Mouse (Mus musculus) G1E (cell line): ENCODE data around the gene Car10. TPM values are rescaled to one million over a fixed set of nuclear protein-coding genes. Genes with fewer than 3 reads are reported as not detected.

Experiments
- ATAC-seq: 2 replicates; pipeline ENCODE4 v1.8.0; 2016; ENCODE audit warnings: mild to moderate bottlenecking; ENCODE audit not compliant: insufficient number of reproducible peaks, poor library complexity, low FRiP score, severe bottlenecking; ENCODE audit errors: extremely low read depth
- DNase-seq: peaks from one replicate; pipeline ENCODE4 v3.0.0; 2012; ENCODE audit warnings: low spot score
- H3K27me3 ChIP-seq: 2 replicates; pipeline ENCODE4 v1.6.1; 2012; ENCODE audit warnings: mild to moderate bottlenecking, low read length, inconsistent platforms; ENCODE audit not compliant: insufficient read depth
- H3K36me3 ChIP-seq: replicated peaks from 2 replicates; pipeline ENCODE3; 2012; ENCODE audit warnings: mild to moderate bottlenecking, inconsistent platforms
- H3K4me1 ChIP-seq: 2 replicates; pipeline ENCODE4 v1.6.1; 2012; ENCODE audit warnings: low read depth, low read length, inconsistent platforms, mixed read lengths; ENCODE audit not compliant: insufficient read depth
- H3K4me3 ChIP-seq: 2 replicates; pipeline ENCODE4 v1.5.1; 2012; ENCODE audit warnings: low read depth, mild to moderate bottlenecking, inconsistent platforms, low read length, moderate library complexity, mixed read lengths
- H3K9me3 ChIP-seq: replicated peaks from 2 replicates; pipeline ENCODE4 v1.6.1; 2012; ENCODE audit warnings: inconsistent platforms
- CTCF ChIP-seq: IDR thresholded peaks from 2 replicates; pipeline ENCODE4 v1.5.1; 2012; ENCODE audit warnings: low read depth, low read length, inconsistent platforms, mixed read lengths
- GATA1 ChIP-seq: IDR thresholded peaks from 2 replicates; pipeline ENCODE4 v1.6.1; 2012; ENCODE audit warnings: borderline replicate concordance, low read length, inconsistent platforms, mixed read lengths
- GATA2 ChIP-seq: IDR thresholded peaks from 2 replicates; pipeline ENCODE4 v1.6.1; 2012; ENCODE audit warnings: low read depth, low read length, inconsistent platforms, borderline replicate concordance
- POLR2AphosphoS5 ChIP-seq: IDR thresholded peaks from 2 replicates; pipeline ENCODE4 v1.6.1; 2012; ENCODE audit warnings: low read depth, low read length, inconsistent platforms; ENCODE audit not compliant: insufficient replicate concordance
- TAL1 ChIP-seq: conservative IDR thresholded peaks from 2 replicates; pipeline ENCODE4 v1.6.1; 2012; ENCODE audit warnings: low read depth, low read length, inconsistent platforms, mixed read lengths
- polyA plus RNA-seq: library from polyadenylated mRNA; stranded (reverse); fragments of >175 nt; gene quantifications from 2 replicates; pipeline ENCODE4 v1.2.3, GENCODE M21; 2012
- total RNA-seq, 2 experiments: library from RNA; stranded (forward) in 1 of 2; stranded (reverse) in 1 of 2; fragments of 200-1000 nt in 1 of 2; fragments of >200 nt in 1 of 2; fragmentation: Nextera tagmentation in 1 of 2; gene quantifications; 2 replicates each; pipeline ENCODE4 v1.2.3; 2014 to 2017

The Car10 gene
- total RNA-seq (2014; fragmentation: Nextera tagmentation): not detected in 2 replicates
- total RNA-seq (2017): 0.06 TPM in 1 of 2 replicates, not detected in the other
- not detected in 2 replicates for polyA plus RNA-seq

GRCm38 (mm10) chr11:93097941-93098828 is at the start of gene Car10:
Gene Car10, plus strand, starts transcription at chr11:93098028.
- no peaks in the 10 kb centered on the region for H3K27me3 ChIP-seq
- TF ChIP-seq TAL1: no peak
- TF ChIP-seq GATA1: no peak
- TF ChIP-seq CTCF: no peak
- no peak within 1 kb of the TSS for H3K4me3 ChIP-seq
- no peaks in the 10 kb centered on the region for H3K36me3 ChIP-seq
- peaks cover 45% of the 10 kb centered on the region for H3K9me3 ChIP-seq
- H3K4me1 ChIP-seq: no peaks in the 10 kb centered on the region
- DNase-seq (no peak), ATAC-seq (no peak)

GRCm38 (mm10) chr11:93065021-93065420 is 32.8 kb upstream of the Car10 start:
- ATAC-seq (no peak), DNase-seq (no peak)
- no peaks in the 10 kb centered on the region for H3K9me3 ChIP-seq
- no peaks in the 10 kb centered on the region for H3K36me3 ChIP-seq
- no peak overlapping the region for H3K4me3 ChIP-seq
- H3K27me3 ChIP-seq: no peaks in the 10 kb centered on the region
- no peak for TF ChIP-seq CTCF
- TF ChIP-seq TAL1: no peak
- TF ChIP-seq POLR2AphosphoS5: no peak
- no peak for TF ChIP-seq GATA2
- TF ChIP-seq GATA1: no peak
- H3K4me1 ChIP-seq: no peaks in the 10 kb centered on the region

- Histone ChIP-seq H3K36me3 (no peaks in the 10 kb centered on the region), H3K4me1 (no peaks in the 10 kb centered on the region), H3K9me3 (no peaks in the 10 kb centered on the region), H3K27me3 (no peaks in the 10 kb centered on the region), H3K4me3 (no peak overlapping the region)
- no peak for TF ChIP-seq CTCF
- TF ChIP-seq TAL1: no peak
- no peak for TF ChIP-seq POLR2AphosphoS5
- no peak for TF ChIP-seq GATA2
- no peak for TF ChIP-seq GATA1
- DNase-seq (no peak), ATAC-seq (no peak)
Measured at GRCm38 (mm10) chr11:93065656-93066181, 32.1 kb upstream of the Car10 start.

- Histone ChIP-seq H3K27me3 (no peaks in the 10 kb centered on the region), H3K9me3 (peaks cover 30% of the 10 kb centered on the region), H3K4me1 (no peaks in the 10 kb centered on the region), H3K36me3 (no peaks in the 10 kb centered on the region), H3K4me3 (no peak overlapping the region)
- ATAC-seq (no peak), DNase-seq (no peak)
- no peak for TF ChIP-seq TAL1
- no peak for TF ChIP-seq CTCF
- TF ChIP-seq GATA1: no peak
- TF ChIP-seq POLR2AphosphoS5: no peak
- TF ChIP-seq GATA2: no peak
Measured at GRCm38 (mm10) chr11:93095588-93095987, 2.2 kb upstream of the Car10 start.

GRCm38 (mm10) chr11:93097001-93097400 is 827 bp upstream of the Car10 start:
- ATAC-seq (no peak), DNase-seq (no peak)
- TF ChIP-seq TAL1 (no peak), GATA1 (no peak), GATA2 (no peak), CTCF (no peak), POLR2AphosphoS5 (no peak)
- Histone ChIP-seq H3K4me1 (no peaks in the 10 kb centered on the region), H3K4me3 (no peak overlapping the region), H3K27me3 (no peaks in the 10 kb centered on the region), H3K36me3 (no peaks in the 10 kb centered on the region), H3K9me3 (peaks cover 39% of the 10 kb centered on the region)

- no peaks in the 10 kb centered on the region for H3K4me1 ChIP-seq
- peaks cover 43% of the 10 kb centered on the region for H3K9me3 ChIP-seq
- TF ChIP-seq TAL1: no peak
- no peak for TF ChIP-seq GATA2
- TF ChIP-seq POLR2AphosphoS5: no peak
- no peak for TF ChIP-seq GATA1
- TF ChIP-seq CTCF: no peak
- DNase-seq: no peak
- H3K27me3 ChIP-seq: no peaks in the 10 kb centered on the region
- no peak overlapping the region for H3K4me3 ChIP-seq
- ATAC-seq: no peak
- no peaks in the 10 kb centered on the region for H3K36me3 ChIP-seq
Measured at GRCm38 (mm10) chr11:93097431-93097851, 387 bp upstream of the Car10 start.
